Mouse (Mus musculus): ENCODE data around the gene Mrpl53. TPM values are rescaled to one million over a fixed set of nuclear protein-coding genes. Genes with fewer than 3 reads are reported as not detected.

The Mrpl53 gene
- polyA plus RNA-seq, 1 experiment, result 95.3 TPM

DNA sequence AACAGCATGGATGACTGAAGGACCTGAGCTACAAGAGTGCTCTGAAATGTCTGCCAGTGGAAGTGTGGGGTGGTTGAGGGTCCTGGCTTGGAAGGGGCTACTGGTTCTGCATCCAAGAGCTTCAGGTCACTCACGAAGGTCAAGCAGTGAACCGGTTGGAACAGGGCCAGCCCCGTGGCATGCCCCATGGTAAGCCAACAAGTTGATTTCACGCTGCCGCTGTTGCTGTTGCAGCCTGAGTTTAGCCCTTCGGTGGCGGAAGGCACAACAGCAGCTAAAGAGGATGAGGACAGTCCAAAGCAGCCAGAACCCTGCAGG is 10.9 kb downstream of the Mrpl53 start:
- Histone ChIP-seq H3K27ac (ENCODE audit: insufficient read depth, low read length) (no peak overlapping the region), H3K4me1 (ENCODE audit: control insufficient read depth, insufficient read depth, low read length) (no peaks in the 10 kb centered on the region), H3K4me3 (ENCODE audit: insufficient read depth, low read length) (no peak overlapping the region)
- no peak for TF ChIP-seq CTCF (IDR thresholded peaks at IDR 0.05; ENCODE audit: extremely low read depth, insufficient read depth, low read length)
- TF ChIP-seq POLR2A (IDR thresholded peaks at IDR 0.05; ENCODE audit: extremely low read depth, insufficient read depth, low read length), result no peak

- TF ChIP-seq CTCF (IDR thresholded peaks at IDR 0.05; ENCODE audit: extremely low read depth, insufficient read depth, low read length) (no peak), POLR2A (IDR thresholded peaks at IDR 0.05; ENCODE audit: extremely low read depth, insufficient read depth, low read length) (peak; percentile 69)
- Histone ChIP-seq H3K4me3 (ENCODE audit: insufficient read depth, low read length) (peak within 1 kb of the TSS; percentile 51), H3K27ac (ENCODE audit: insufficient read depth, low read length) (peak within 1 kb of the TSS; percentile 19), H3K4me1 (ENCODE audit: control insufficient read depth, insufficient read depth, low read length) (no peaks in the 10 kb centered on the region)
Measured at GRCm38 (mm10) chr6:83120930-83121862, 12.4 kb downstream of the Mrpl53 start, which contains the start of gene Wbp1. Gene Wbp1, minus strand, starts transcription at chr6:83121559.

- Histone ChIP-seq H3K4me1 (ENCODE audit: control insufficient read depth, insufficient read depth, low read length) (no peaks in the 10 kb centered on the region), H3K27ac (ENCODE audit: insufficient read depth, low read length) (peak overlapping the region; percentile 18; the same call in 1 of the 2 replicates), H3K4me3 (ENCODE audit: insufficient read depth, low read length) (peak overlapping the region; percentile 51)
- TF ChIP-seq POLR2A (IDR thresholded peaks at IDR 0.05; ENCODE audit: extremely low read depth, insufficient read depth, low read length) (no peak), CTCF (IDR thresholded peaks at IDR 0.05; ENCODE audit: extremely low read depth, insufficient read depth, low read length) (no peak)
Measured at GRCm38 (mm10) chr6:83121863-83122710, 13.2 kb downstream of the Mrpl53 start.

- no peak for TF ChIP-seq POLR2A (IDR thresholded peaks at IDR 0.05; ENCODE audit: extremely low read depth, insufficient read depth, low read length)
- no peak for TF ChIP-seq CTCF (IDR thresholded peaks at IDR 0.05; ENCODE audit: extremely low read depth, insufficient read depth, low read length)
- H3K27ac ChIP-seq (ENCODE audit: insufficient read depth, low read length), result no peak overlapping the region
Measured at GRCm38 (mm10) chr6:83122961-83123360, 14.1 kb downstream of the Mrpl53 start.

DNA sequence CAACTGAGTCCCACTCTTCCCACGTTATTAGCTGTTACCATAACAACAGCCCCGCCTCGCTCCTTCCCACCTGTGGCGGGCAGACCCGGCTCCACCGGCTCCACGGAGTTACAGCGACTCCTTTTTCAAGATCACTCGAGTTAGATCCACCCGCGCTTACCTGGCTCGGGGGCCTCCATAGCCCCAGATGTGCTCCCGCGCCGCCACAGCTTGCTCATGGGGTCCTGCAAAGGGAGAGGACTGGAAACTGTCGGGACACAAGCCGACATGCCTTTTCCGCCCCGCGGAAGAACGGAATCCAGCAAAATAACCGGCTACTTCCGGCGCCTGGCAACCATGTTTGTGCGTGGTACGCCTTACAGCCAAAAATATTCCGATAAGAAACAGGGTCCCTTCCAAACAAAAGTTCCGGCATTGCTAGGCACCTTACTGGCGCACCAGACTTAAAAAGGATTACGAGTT is 16.0 kb downstream of the Mrpl53 start:
- H3K27ac ChIP-seq (ENCODE audit: insufficient read depth, low read length), result no peak overlapping the region

More at GRCm38 (mm10) chr6:83122961-83123360, 14.1 kb downstream of the Mrpl53 start:
- Histone ChIP-seq H3K4me3 (ENCODE audit: insufficient read depth, low read length) (no peak overlapping the region), H3K4me1 (ENCODE audit: control insufficient read depth, insufficient read depth, low read length) (no peaks in the 10 kb centered on the region)

DNA sequence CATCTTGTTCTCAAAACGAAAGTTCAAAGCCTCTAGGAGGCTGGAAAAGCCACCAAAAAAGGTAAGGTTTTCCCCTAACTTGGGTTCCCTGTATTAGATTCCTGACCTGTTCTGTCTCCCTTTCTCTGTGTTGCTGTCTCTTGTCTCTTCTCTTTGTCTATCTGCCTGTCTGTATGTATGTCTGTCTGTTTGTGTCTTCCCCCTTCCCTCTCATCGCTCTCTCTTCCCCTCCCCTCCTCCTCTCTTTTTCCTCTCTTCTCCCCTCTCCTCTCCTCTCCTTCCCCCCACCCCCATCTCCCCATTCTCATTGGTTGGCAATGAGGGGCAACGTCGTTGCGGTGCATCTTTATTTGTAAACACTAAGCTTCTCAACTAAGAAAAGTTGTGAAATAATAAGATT is 16.5 kb downstream of the Mrpl53 start, which contains the start of gene Ino80b:
Ino80b (minus strand) TSS at position 101 of the 400 bp plus-strand sequence.
- H3K4me1 ChIP-seq (ENCODE audit: control insufficient read depth, insufficient read depth, low read length), result no peaks in the 10 kb centered on the region
- H3K27ac ChIP-seq (ENCODE audit: insufficient read depth, low read length), result no peak within 1 kb of the TSS
- TF ChIP-seq POLR2A (IDR thresholded peaks at IDR 0.05; ENCODE audit: extremely low read depth, insufficient read depth, low read length), result no peak
- TF ChIP-seq CTCF (IDR thresholded peaks at IDR 0.05; ENCODE audit: extremely low read depth, insufficient read depth, low read length), result no peak
- peak within 1 kb of the TSS; percentile 63 for H3K4me3 ChIP-seq (ENCODE audit: insufficient read depth, low read length)

More for the DNA sequence above, 16.0 kb downstream of the Mrpl53 start:
- TF ChIP-seq POLR2A (IDR thresholded peaks at IDR 0.05; ENCODE audit: extremely low read depth, insufficient read depth, low read length) (peak; percentile 72), CTCF (IDR thresholded peaks at IDR 0.05; ENCODE audit: extremely low read depth, insufficient read depth, low read length) (no peak)
- Histone ChIP-seq H3K4me1 (ENCODE audit: control insufficient read depth, insufficient read depth, low read length) (no peaks in the 10 kb centered on the region), H3K4me3 (ENCODE audit: insufficient read depth, low read length) (peak overlapping the region; percentile 63)

- no peaks in the 10 kb centered on the region for H3K4me1 ChIP-seq (ENCODE audit: control insufficient read depth, insufficient read depth, low read length)
- no peak overlapping the region for H3K4me3 ChIP-seq (ENCODE audit: insufficient read depth, low read length)
- TF ChIP-seq POLR2A (IDR thresholded peaks at IDR 0.05; ENCODE audit: extremely low read depth, insufficient read depth, low read length) (no peak), CTCF (IDR thresholded peaks at IDR 0.05; ENCODE audit: extremely low read depth, insufficient read depth, low read length) (no peak)
- no peak overlapping the region for H3K27ac ChIP-seq (ENCODE audit: insufficient read depth, low read length)
Measured at GRCm38 (mm10) chr6:83127419-83127818, 18.6 kb downstream of the Mrpl53 start.

- Histone ChIP-seq H3K4me1 (ENCODE audit: control insufficient read depth, insufficient read depth, low read length) (no peaks in the 10 kb centered on the region), H3K27ac (ENCODE audit: insufficient read depth, low read length) (no peak overlapping the region), H3K4me3 (ENCODE audit: insufficient read depth, low read length) (no peak overlapping the region)
- TF ChIP-seq CTCF (IDR thresholded peaks at IDR 0.05; ENCODE audit: extremely low read depth, insufficient read depth, low read length) (no peak), POLR2A (IDR thresholded peaks at IDR 0.05; ENCODE audit: extremely low read depth, insufficient read depth, low read length) (no peak)
Measured at GRCm38 (mm10) chr6:83131469-83132034, 22.7 kb downstream of the Mrpl53 start.
